ENCODE assay signal across 9 mouse cellular contexts in genomic region chr2:166011422-166011821, GRCm38 (mm10). TPM values are rescaled to one million over a fixed set of nuclear protein-coding genes. Genes with fewer than 3 reads are reported as not detected.
DNase-seq lines count a peak whose midpoint lies in the region; ATAC-seq and TF ChIP-seq lines count a peak whose summit lies in the region.
"Had no signal": no experiment of that assay in that cellular context is flagged by ENCODE, and none has a peak within 500 bp of the region (broad histone marks: within the 10 kb centered on the region; RNA-seq: fewer than 3 reads in every experiment).

No protein-coding gene starts in this region.

- WGBS in limb, embryonic 13.5 days, result 38% methylated on average over 3 of the region's 3 CpGs

- intact Hi-C loops in gastrocnemius, postnatal 14 days (cut with DNase I; ENCODE audit: low total_unique reads), result no loop called here

- DNase-seq in layer of hippocampus, adult 2 months (ENCODE audit: low spot score in 2 of 2), result no peak
- no peak for DNase-seq in layer of hippocampus, adult 9-11 months
- DNase-seq in gastrocnemius, postnatal 14 days, result no peak
- DNase-seq: kidney, postnatal 4 days had no signal

- no peak overlapping the region; the same call in 1 of the 2 replicates for H3K9ac ChIP-seq in ES-Bruce4 (ENCODE audit: low read depth, poor library complexity, severe bottlenecking)
- H3K9ac ChIP-seq in limb, embryonic 13.5 days, result no peak overlapping the region
- H3K9ac ChIP-seq: liver, embryonic 15.5 days had no signal

- H3K4me1 ChIP-seq in ES-Bruce4 (ENCODE audit: control insufficient read depth, insufficient read depth, low read length), result peaks cover 11% of the 10 kb centered on the region
- peaks cover 51% of the 10 kb centered on the region for H3K4me1 ChIP-seq in bone marrow macrophage, adult 2 months (ENCODE audit: control insufficient read depth, insufficient read depth, low read length)
- peaks cover 39% of the 10 kb centered on the region for H3K4me1 ChIP-seq in limb, embryonic 13.5 days

- no peak for TF ChIP-seq POLR2A in ES-Bruce4 (IDR thresholded peaks at IDR 0.05; ENCODE audit: insufficient read depth, low read length)
- no peak for TF ChIP-seq POLR2A in bone marrow macrophage, adult 2 months (IDR thresholded peaks at IDR 0.05; ENCODE audit: borderline replicate concordance, low read depth, low read length)

- TF ChIP-seq CTCF in layer of hippocampus, adult 2 months (conservative IDR thresholded peaks at IDR 0.05), result no peak
- no peak for TF ChIP-seq CTCF in ES-Bruce4 (IDR thresholded peaks at IDR 0.05; ENCODE audit: low read depth, low read length)
- TF ChIP-seq CTCF in bone marrow macrophage, adult 2 months (IDR thresholded peaks at IDR 0.05; ENCODE audit: low read depth, low read length), result no peak

- peak overlapping the region; percentile 56 for H3K27ac ChIP-seq in layer of hippocampus, adult 2 months
- peak overlapping the region; percentile 92 for H3K27ac ChIP-seq in ES-Bruce4 (ENCODE audit: insufficient read depth, low read length)
- H3K27ac ChIP-seq in bone marrow macrophage, adult 2 months (ENCODE audit: insufficient read depth, low read depth, low read length), result peak overlapping the region; percentile 23
- H3K27ac ChIP-seq in limb, embryonic 13.5 days, result peak overlapping the region; percentile 48; the same call in 1 of the 2 replicates
- H3K27ac ChIP-seq: liver, embryonic 15.5 days had no signal

- H3K27me3 ChIP-seq in ES-Bruce4 (ENCODE audit: control insufficient read depth, insufficient read depth, low read length, poor library complexity, severe bottlenecking), result no peaks in the 10 kb centered on the region
- H3K27me3 ChIP-seq in limb, embryonic 13.5 days, result no peaks in the 10 kb centered on the region

- TF ChIP-seq EP300 in ES-Bruce4 (IDR thresholded peaks at IDR 0.05; ENCODE audit: insufficient read depth, low read depth, low read length), result no peak

- no peak for ATAC-seq in limb, embryonic 13.5 days (ENCODE audit: low FRiP score, low read depth)
- no peak for ATAC-seq in cerebellum, adult (ENCODE audit: insufficient number of reproducible peaks, low FRiP score, low TSS enrichment)

- H3K36me3 ChIP-seq in ES-Bruce4 (ENCODE audit: control insufficient read depth, insufficient read depth, low read length, poor library complexity, severe bottlenecking), result peaks cover 6% of the 10 kb centered on the region; the same call in 1 of the 2 replicates
- H3K36me3 ChIP-seq in limb, embryonic 13.5 days, result no peaks in the 10 kb centered on the region
- H3K36me3 ChIP-seq: liver, embryonic 15.5 days had no signal

- no peak overlapping the region for H3K4me3 ChIP-seq in layer of hippocampus, adult 2 months
- no peak overlapping the region for H3K4me3 ChIP-seq in ES-Bruce4 (ENCODE audit: low read depth, low read length)
- 0 out of 2 replicates have a peak overlapping the region, but pooled peaks have one; percentile 2 for H3K4me3 ChIP-seq in bone marrow macrophage, adult 2 months (ENCODE audit: insufficient read depth, low read length)
- no peak overlapping the region for H3K4me3 ChIP-seq in limb, embryonic 13.5 days
- H3K4me3 ChIP-seq: liver, embryonic 15.5 days had no signal

- H3K4me2 ChIP-seq in limb, embryonic 13.5 days (replicated peaks), result no peak overlapping the region

- no peaks in the 10 kb centered on the region for H3K9me3 ChIP-seq in ES-Bruce4 (replicated peaks; ENCODE audit: control insufficient read depth, insufficient read depth, low read length, poor library complexity, severe bottlenecking)
- H3K9me3 ChIP-seq in limb, embryonic 13.5 days, result no peaks in the 10 kb centered on the region
- H3K9me3 ChIP-seq: liver, embryonic 15.5 days had no signal

RNA-seq across cellular contexts. Expression of gene Ncoa3, which starts 19.0 kb away (rescaled TPM):
- total RNA-seq in layer of hippocampus, adult 2 months (2021), result 10 to 100 TPM; 27.8 to 37.7 TPM
- 118 and 124 TPM in 2 replicates for polyA plus RNA-seq in ES-Bruce4 (2011; ENCODE audit: insufficient read depth, insufficient read length, low read depth, missing spikeins)
- polyA plus RNA-seq in bone marrow macrophage, adult 2 months (2012; ENCODE audit: insufficient read depth, insufficient read length, missing spikeins), result 118 and 119 TPM in 2 replicates
- polyA plus RNA-seq in limb, embryonic 13.5 days (2015; fragmentation: Nextera tagmentation; extraction: Ambion mirVana), result 14.0 and 17.4 TPM in 2 replicates
- total RNA-seq in gastrocnemius, postnatal 14 days (2021), result 10 to 100 TPM; 11.1 to 13.9 TPM

Comparison
In these comparisons a context has a peak if more than half of its experiments do, and no peak if none do; other contexts are left out.
1. H3K27ac ChIP-seq: peak in every context shown above with its lines; median percentile 92 in ES-Bruce4; 56 in layer of hippocampus, adult 2 months; 48 in limb, embryonic 13.5 days; 23 in bone marrow macrophage, adult 2 months.